Mouse (Mus musculus) left cerebral cortex, postnatal 36 days (tissue): ENCODE measurements at regions not wholly inside any gene's neighbourhood (a gene's known extent, or its start where the extent isn't known, plus 50 kb on each side); places are given as distances from the start of the nearest gene placed in this dataset.
"Not testable (repeated sequence)": the region's sequence is repeated elsewhere in the genome, so short reads cannot be mapped to it uniquely, and the experiment has no call there.

Source experiments
- DNase-seq, 2 experiments: peaks; one replicate each; pipeline ENCODE4 v3.0.0; 2021 to 2022; ENCODE audit warnings: low spot score in 2 of 2, mixed read lengths in 1 of 2
- intact Hi-C: fragments of 180-260 bp; cut with DNase I; formaldehyde crosslinking; loops from one replicate; pipeline ENCODE4 v1.15.1; 2025

- intact Hi-C loops, result no loop called here
- DNase-seq, result no peak
Measured at GRCm38 (mm10) chr17:16571403-16571802, 492.5 kb upstream of the Zfp960 start.

GRCm38 (mm10) chr17:16588791-16589190 lies 475.1 kb upstream of the Zfp960 start:
- intact Hi-C loops, result no loop called here
- DNase-seq, result no peak

DNA sequence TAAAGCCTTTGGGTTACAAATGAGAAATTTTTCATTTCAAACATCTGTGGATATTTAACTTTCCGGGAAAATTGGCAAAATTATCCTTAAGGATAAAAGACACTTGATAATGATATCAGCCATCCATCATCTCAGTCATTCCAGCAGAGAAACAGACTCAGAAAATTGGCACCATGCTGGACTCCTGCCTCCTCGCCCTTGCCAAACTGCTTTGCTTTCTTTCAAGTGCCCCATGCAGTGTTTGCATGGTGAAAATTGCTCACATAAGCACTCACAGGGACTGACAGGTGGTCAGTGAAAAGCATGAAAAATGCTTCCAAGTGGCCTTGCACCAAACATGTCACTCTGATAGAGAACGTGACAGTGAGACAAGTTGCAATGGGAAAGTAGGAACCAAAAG lies 464.2 kb upstream of the Zfp960 start:
- intact Hi-C loops, result no loop called here
- DNase-seq, result no peak

- intact Hi-C loops, result no loop called here
Measured at GRCm38 (mm10) chr17:16612405-16612979, 451.4 kb upstream of the Zfp960 start.

DNA sequence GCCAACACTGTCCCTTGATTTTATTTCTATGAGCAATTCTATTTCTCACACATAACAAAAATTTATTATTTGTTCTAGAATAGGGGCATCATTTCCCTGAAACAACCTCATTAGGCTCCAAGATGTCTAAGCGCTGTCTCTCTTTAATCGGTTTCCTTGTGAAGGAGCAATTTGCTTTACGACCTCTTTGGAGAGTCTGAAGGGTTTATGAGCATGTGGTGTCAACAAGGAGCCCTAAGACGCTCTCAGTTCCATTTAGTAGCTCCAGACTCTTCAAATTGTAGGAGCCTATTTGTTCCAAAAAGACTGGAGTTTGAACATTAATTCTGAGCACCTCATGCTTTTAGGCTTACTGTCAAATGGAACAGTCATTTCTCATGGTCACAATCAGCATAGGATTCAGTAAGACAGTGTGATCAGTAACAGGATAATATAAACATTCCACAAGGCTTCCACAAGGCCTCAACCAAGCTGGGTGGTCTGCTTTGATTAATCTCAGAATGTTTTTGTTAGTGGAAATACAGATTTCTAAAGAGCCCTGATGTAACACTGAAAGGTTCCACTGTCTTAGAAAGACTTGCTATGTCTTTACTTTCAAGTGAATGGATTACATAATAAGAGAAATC lies 441.9 kb upstream of the Zfp960 start:
- DNase-seq, result no peak
- intact Hi-C loops, result no loop called here

More at GRCm38 (mm10) chr17:16612405-16612979, 451.4 kb upstream of the Zfp960 start:
- no peak for DNase-seq

- intact Hi-C loops, result no loop called here
- DNase-seq, result no peak
Measured at GRCm38 (mm10) chr17:16629854-16630253, 434.1 kb upstream of the Zfp960 start.

- no peak for DNase-seq
- intact Hi-C loops, result no loop called here
Measured at GRCm38 (mm10) chr17:16633426-16633825, 430.5 kb upstream of the Zfp960 start.

DNA sequence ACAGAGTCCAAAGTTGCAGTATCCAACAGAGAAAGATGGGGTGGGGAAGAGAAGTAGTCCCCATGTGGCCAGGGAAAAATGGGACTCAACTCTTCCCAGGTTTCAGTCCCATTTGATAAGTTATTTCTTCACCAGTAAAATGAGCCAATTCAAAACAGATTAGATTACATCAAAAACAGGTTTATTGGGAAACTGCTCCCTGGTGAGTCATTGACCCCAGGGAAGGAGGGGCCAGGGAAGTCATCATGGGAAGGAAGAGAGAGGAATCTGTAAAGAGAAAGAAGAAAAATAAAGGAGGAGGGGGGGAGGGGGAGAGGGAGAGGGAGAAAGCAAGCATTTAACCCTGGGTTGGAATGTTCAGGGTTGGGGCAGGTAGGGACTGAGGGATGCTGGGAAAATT lies 426.4 kb upstream of the Zfp960 start:
- DNase-seq, result no peak
- intact Hi-C loops, result no loop called here

DNA sequence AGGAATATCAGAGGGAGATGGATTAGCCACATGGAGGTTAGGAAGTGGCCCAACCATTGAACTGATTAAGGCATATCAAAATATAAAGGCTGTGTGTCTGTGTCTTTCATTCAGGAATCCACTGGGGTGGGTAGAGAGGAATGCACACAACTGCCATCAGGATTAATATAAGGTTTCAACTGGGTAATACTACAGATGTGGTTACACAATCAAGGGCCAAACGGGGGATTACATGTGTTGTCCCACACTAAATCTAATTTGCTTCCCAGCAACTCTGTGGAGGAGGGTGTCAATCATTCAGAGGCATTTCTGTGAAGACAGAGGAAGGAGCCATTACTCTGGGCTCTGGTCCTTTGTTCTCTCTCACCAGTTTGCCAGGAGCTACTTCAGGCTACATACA lies 416.0 kb upstream of the Zfp960 start:
- DNase-seq, result no peak
- intact Hi-C loops, result no loop called here

DNA sequence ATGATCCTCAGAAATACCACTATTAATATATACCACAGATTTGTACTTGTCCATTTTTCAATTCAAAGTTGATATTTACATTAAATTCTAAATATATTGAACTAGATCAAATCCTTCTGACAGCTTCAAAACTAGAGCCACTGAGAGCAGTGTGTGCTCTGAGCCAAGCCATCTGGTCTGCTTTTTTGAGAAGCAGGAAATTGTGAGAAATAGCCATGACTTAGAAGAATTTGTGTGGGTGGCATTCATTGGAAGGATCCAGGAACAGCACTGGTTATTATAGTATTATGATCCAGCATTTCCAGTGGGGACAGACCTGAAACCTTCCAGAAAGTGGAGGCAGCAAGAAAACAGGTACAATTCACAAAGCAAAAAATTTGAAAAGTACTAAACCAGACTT lies 398.7 kb upstream of the Zfp960 start:
- DNase-seq, result peak in 1 of 2 experiments; percentile 4
- intact Hi-C loops, result loop anchor here (5.0 kb wide), 1 partner anchor 838 kb away; no protein-coding TSS in a partner anchor

- intact Hi-C loops, result loop anchor here (5.0 kb wide), 1 partner anchor 840 kb away; no protein-coding TSS in a partner anchor
- DNase-seq, result no peak
Measured at GRCm38 (mm10) chr17:16667606-16668005, 396.3 kb upstream of the Zfp960 start.

DNA sequence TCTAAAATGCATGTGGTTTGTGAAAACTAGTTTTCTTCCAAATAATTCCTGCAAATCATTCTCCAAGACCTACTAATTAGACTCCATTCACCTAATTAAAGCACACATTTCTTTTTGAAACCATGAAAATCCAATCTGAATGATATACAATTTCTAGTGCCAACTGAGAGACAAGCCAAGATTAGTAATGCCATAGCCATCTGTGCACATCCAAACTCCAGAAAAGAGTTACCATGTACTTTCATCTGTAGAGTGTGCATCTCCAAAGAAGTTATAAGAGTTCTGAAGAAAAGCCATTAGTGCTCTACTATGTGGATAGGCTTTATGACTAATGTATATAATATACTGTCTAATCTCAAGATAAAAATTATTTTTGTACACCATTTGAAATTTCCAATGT lies 359.7 kb upstream of the Zfp960 start:
- no peak for DNase-seq
- intact Hi-C loops, result no loop called here

GRCm38 (mm10) chr17:16705890-16706289 lies 358.0 kb upstream of the Zfp960 start:
- DNase-seq, result no peak
- intact Hi-C loops, result no loop called here

- intact Hi-C loops, result no loop called here
Measured at GRCm38 (mm10) chr17:16726904-16727303, 337.0 kb upstream of the Zfp960 start.

DNA sequence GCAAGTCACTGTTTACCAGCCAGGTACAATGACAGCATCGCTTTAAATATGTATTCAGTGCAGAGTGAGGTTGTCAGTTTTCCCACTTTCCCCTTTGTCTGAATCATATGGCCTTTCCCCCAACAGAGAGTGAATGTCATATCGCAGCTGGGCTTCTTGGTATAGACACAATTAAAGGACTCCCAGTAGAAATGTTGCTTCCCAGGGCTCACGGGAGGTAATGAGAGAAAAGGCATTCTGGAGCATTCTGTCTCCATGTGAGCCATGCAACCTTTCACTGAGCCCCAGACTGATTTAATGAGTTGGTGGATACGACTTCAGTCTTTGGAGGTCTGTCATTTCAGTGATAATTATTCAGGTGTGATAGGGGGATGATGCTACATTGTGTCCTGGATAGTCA lies 310.8 kb upstream of the Zfp960 start:
- DNase-seq, result no peak
- intact Hi-C loops, result no loop called here

More at GRCm38 (mm10) chr17:16726904-16727303, 337.0 kb upstream of the Zfp960 start:
- no peak for DNase-seq

DNA sequence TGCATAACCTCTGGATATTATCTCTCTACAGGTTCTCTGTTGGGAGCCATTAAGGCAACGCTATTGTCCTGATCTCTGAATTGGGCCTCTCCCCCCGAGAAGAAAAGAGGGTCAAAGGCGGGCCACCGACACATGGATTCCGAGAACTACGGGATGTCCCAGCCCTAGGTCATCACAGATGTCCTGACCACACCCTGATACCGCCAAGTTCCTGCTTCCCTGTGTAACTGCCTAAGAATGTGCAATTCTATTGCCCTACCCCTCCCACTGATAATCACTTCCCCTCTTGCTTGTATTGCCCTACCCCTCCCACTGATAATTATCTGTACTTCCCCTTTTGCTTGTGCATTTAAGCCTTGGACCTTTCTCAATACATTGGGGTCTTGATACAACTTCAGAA lies 293.3 kb upstream of the Zfp960 start:
- intact Hi-C loops, DNase-seq: not testable (repeated sequence)

- intact Hi-C loops, result no loop called here
Measured at GRCm38 (mm10) chr17:16798316-16798715, 265.6 kb upstream of the Zfp960 start.

GRCm38 (mm10) chr17:16804986-16805385 lies 258.9 kb upstream of the Zfp960 start:
- no peak for DNase-seq
- intact Hi-C loops, result no loop called here

More at GRCm38 (mm10) chr17:16798316-16798715, 265.6 kb upstream of the Zfp960 start:
- no peak for DNase-seq

GRCm38 (mm10) chr17:16818421-16818820 lies 245.5 kb upstream of the Zfp960 start:
- no peak for DNase-seq

DNA sequence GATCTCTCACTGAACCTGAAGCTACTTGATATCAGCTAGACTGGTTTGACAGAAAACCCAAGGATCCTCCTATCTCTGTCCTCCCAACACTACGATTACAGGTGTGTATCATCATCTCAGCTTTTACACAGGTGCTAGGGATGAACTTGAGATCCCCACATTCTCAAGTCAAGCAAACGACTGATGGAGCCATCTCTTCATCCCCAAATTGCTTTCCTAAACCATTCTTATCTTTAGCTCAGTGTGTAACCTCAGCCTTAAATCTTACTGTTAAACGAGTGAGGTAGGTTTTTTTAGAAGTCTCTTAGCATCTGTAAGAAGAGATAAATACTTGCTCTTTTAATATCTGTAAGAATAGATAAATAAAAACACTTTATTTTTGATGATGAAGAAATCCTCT lies 242.2 kb upstream of the Zfp960 start:
- DNase-seq, result no peak
- intact Hi-C loops, result no loop called here

More at GRCm38 (mm10) chr17:16818421-16818820, 245.5 kb upstream of the Zfp960 start:
- intact Hi-C loops, result no loop called here

GRCm38 (mm10) chr17:16839152-16839551 lies 224.8 kb upstream of the Zfp960 start:
- no peak for DNase-seq
- intact Hi-C loops, result no loop called here
